ENCODE assay signal across 10 mouse cellular contexts in the genomic region with DNA sequence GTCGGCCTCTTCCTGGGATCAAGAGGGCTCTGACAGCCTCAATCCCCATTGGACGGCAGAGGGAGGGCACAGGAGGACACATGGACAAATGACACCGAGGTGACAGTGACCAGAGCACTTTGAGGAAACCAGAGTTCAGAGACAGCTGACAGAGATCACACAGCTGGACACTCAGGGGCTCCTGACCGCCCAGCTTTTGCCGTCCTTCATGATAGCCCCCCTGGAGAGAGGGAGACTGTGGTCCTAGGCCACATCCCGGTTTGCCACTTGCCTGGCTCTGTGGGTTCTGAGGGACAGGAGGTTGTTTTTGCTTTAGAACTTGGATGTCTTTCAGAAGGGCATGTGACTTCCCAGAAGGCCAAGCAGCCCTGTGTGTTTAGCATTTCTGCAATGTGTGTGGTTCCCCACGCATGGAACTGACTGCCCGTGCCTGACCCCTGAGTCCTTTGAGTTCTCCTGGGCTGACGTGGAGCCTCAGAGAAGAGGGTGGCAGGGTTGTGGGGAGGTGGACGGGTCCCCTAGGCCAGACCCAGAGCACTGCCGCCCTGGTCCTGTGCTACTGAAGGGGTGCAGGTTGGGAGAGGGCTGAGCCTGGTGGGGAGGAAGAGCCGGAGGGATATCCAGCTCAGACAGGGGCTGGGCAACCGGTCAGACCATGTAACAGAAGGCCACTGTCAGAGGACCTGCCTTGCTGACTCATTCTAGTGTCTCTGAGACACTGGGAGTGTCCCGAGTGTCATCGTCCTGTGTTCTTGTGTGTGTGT. TPM values are rescaled to one million over a fixed set of nuclear protein-coding genes. Genes with fewer than 3 reads are reported as not detected.
DNase-seq lines count a peak whose midpoint lies in the region; ATAC-seq and TF ChIP-seq lines count a peak whose summit lies in the region.
"Had no signal": no experiment of that assay in that cellular context is flagged by ENCODE, and none has a peak within 500 bp of the region (broad histone marks: within the 10 kb centered on the region; RNA-seq: fewer than 3 reads in every experiment).

No protein-coding gene starts in this region.

- no peaks in the 10 kb centered on the region for H3K36me3 ChIP-seq in testis, adult 2 months (ENCODE audit: control insufficient read depth, insufficient read depth, low read length)
- no peaks in the 10 kb centered on the region for H3K36me3 ChIP-seq in stomach, embryonic 15.5 days

- H3K27me3 ChIP-seq in testis, adult 2 months (ENCODE audit: control insufficient read depth, insufficient read depth, low read length), result no peaks in the 10 kb centered on the region
- H3K27me3 ChIP-seq in stomach, embryonic 15.5 days (replicated peaks), result no peaks in the 10 kb centered on the region

- peak overlapping the region; percentile 34; the same call in 1 of the 2 replicates for H3K27ac ChIP-seq in testis, adult 2 months (ENCODE audit: control insufficient read depth, insufficient read depth, low read depth, low read length)
- H3K27ac ChIP-seq in stomach, embryonic 15.5 days, result peak overlapping the region; percentile 48; the same call in 1 of the 2 replicates

- H3K9ac ChIP-seq in stomach, embryonic 15.5 days, result no peak overlapping the region

- H3K4me1 ChIP-seq in testis, adult 2 months (ENCODE audit: control insufficient read depth, insufficient read depth, low read length), result peaks cover 10% of the 10 kb centered on the region
- H3K4me1 ChIP-seq in stomach, embryonic 15.5 days, result peaks cover 35% of the 10 kb centered on the region

- no peak for TF ChIP-seq POLR2A in testis, adult 2 months (IDR thresholded peaks at IDR 0.05; ENCODE audit: control insufficient read depth, low read depth, low read length)

- 48% methylated on average over 15 of the region's 15 CpGs for WGBS in stomach, embryonic 15.5 days

- no peak for TF ChIP-seq CTCF in testis, adult 2 months (IDR thresholded peaks at IDR 0.05; ENCODE audit: control insufficient read depth, insufficient read depth, insufficient replicate concordance, low read depth, low read length)

- H3K4me2 ChIP-seq in stomach, embryonic 15.5 days, result no peak overlapping the region

- H3K9me3 ChIP-seq in stomach, embryonic 15.5 days, result no peaks in the 10 kb centered on the region

- H3K4me3 ChIP-seq in testis, adult 2 months (ENCODE audit: control insufficient read depth, low read depth, low read length), result no peak overlapping the region
- no peak overlapping the region for H3K4me3 ChIP-seq in stomach, embryonic 15.5 days (replicated peaks)

- DNase-seq in testis, postnatal 14 days (ENCODE audit: low spot score), result no peak
- DNase-seq in heart, adult 8-10 months (ENCODE audit: low spot score), result peak; percentile 64
- DNase-seq in kidney, postnatal 4 days, result peak; percentile 27 to 46
- DNase-seq in cerebellum, postnatal 10 days, result no peak
- no peak for DNase-seq in thymus, adult 18-20 months
- DNase-seq in thymus, postnatal 0 days (ENCODE audit: low spot score), result no peak

- ATAC-seq in stomach, embryonic 15.5 days (ENCODE audit: insufficient read depth, low FRiP score, low read depth), result no peak

RNA-seq across cellular contexts. Expression of a gene that starts 5.4 kb away (rescaled TPM):
- 3.2 and 3.4 TPM in 2 replicates for polyA plus RNA-seq in testis, adult 2 months (2012; rRNA removed)
- total RNA-seq in heart, adult 8-10 months (2022), result 10 to 100 TPM in 2 of 4 experiments, 1 to 10 TPM in 2; 8.2 to 12.4 (median 10.0) TPM
- 6.2 and 8.3 TPM in 2 replicates for polyA plus RNA-seq in stomach, embryonic 15.5 days (2015; fragmentation: Nextera tagmentation; extraction: Ambion mirVana)
- 4.6 and 5.0 TPM in 2 replicates for polyA plus RNA-seq in thymus, postnatal 0 days (2015; fragmentation: Nextera tagmentation; extraction: Ambion mirVana)

RNA-seq across cellular contexts. Expression of a gene that starts 13.0 kb away (rescaled TPM):
- polyA plus RNA-seq in testis, adult 2 months (2012; rRNA removed), result 80.7 and 86.2 TPM in 2 replicates
- 10 to 100 TPM; 46.7 to 54.2 (median 49.5) TPM for total RNA-seq in heart, adult 8-10 months (2022)
- 51.5 and 53.5 TPM in 2 replicates for polyA plus RNA-seq in stomach, embryonic 15.5 days (2015; fragmentation: Nextera tagmentation; extraction: Ambion mirVana)
- polyA plus RNA-seq in thymus, postnatal 0 days (2015; fragmentation: Nextera tagmentation; extraction: Ambion mirVana), result 31.0 and 33.9 TPM in 2 replicates

RNA-seq across cellular contexts. Expression of a gene that starts 40.1 kb away (rescaled TPM):
- polyA plus RNA-seq in testis, adult 2 months (2012; rRNA removed), result 0.75 and 1.1 TPM in 2 replicates
- total RNA-seq in heart, adult 8-10 months (2022), result 1 to 10 TPM; 1.4 to 4.9 (median 1.7) TPM
- polyA plus RNA-seq in stomach, embryonic 15.5 days (2015; fragmentation: Nextera tagmentation; extraction: Ambion mirVana), result 0.36 and 0.52 TPM in 2 replicates
- polyA plus RNA-seq in thymus, postnatal 0 days (2015; fragmentation: Nextera tagmentation; extraction: Ambion mirVana), result 0.14 and 0.24 TPM in 2 replicates
- total RNA-seq: adrenal gland, adult 18-20 months had no signal
- polyA plus RNA-seq: gonadal fat pad, adult 2 months had no signal

RNA-seq across cellular contexts. Expression of a gene that starts 43.8 kb away (rescaled TPM):
- polyA plus RNA-seq in testis, adult 2 months (2012; rRNA removed), result 4.9 and 6.1 TPM in 2 replicates
- 10 to 100 TPM in 1 of 4 experiments, 1 to 10 TPM in 3; 8.6 to 11.4 (median 9.5) TPM for total RNA-seq in heart, adult 8-10 months (2022)
- polyA plus RNA-seq in stomach, embryonic 15.5 days (2015; fragmentation: Nextera tagmentation; extraction: Ambion mirVana), result 15.9 and 19.4 TPM in 2 replicates
- 1.2 and 1.3 TPM in 2 replicates for polyA plus RNA-seq in thymus, postnatal 0 days (2015; fragmentation: Nextera tagmentation; extraction: Ambion mirVana)

Comparison
In these comparisons a context has a peak if more than half of its experiments do, and no peak if none do; other contexts are left out.
1. DNase-seq: peak in heart, adult 8-10 months (single experiment) and kidney, postnatal 4 days (2 of 2); none in testis, postnatal 14 days (single experiment), cerebellum, postnatal 10 days (0 of 2), thymus, adult 18-20 months (0 of 2) and thymus, postnatal 0 days (single experiment).